Mouse (Mus musculus) limb, embryonic 10.5 days (tissue): ENCODE data around the gene Cyb561d2. TPM values are rescaled to one million over a fixed set of nuclear protein-coding genes. Genes with fewer than 3 reads are reported as not detected.
A peak's percentile ranks its signal among the peaks of the same experiment; 100 is the strongest.

ENCODE experiments used
- DNase-seq: peaks from one replicate; pipeline ENCODE4 v3.0.0-alpha.2; 2017; ENCODE audit warnings: low spot score
- H3K27ac ChIP-seq: fragments of 300-500 bp; sonication (generic); 2 replicates; pipeline ENCODE4 v1.5.1; 2016; ENCODE audit warnings: mild to moderate bottlenecking
- H3K27me3 ChIP-seq: fragments of 300-500 bp; sonication (generic); 2 replicates; pipeline ENCODE4 v1.6.1; 2016; ENCODE audit warnings: low read depth, mild to moderate bottlenecking; ENCODE audit not compliant: poor library complexity, severe bottlenecking
- H3K36me3 ChIP-seq: fragments of 300-500 bp; sonication (generic); 2 replicates; pipeline ENCODE4 v1.6.1; 2016; ENCODE audit warnings: mild to moderate bottlenecking, moderate library complexity
- H3K4me1 ChIP-seq: fragments of 300-500 bp; sonication (generic); 2 replicates; pipeline ENCODE4 v1.6.1; 2016
- H3K4me3 ChIP-seq: fragments of 300-500 bp; sonication (generic); 2 replicates; pipeline ENCODE4 v1.5.1; 2016; ENCODE audit warnings: mild to moderate bottlenecking, moderate library complexity
- H3K9me3 ChIP-seq: fragments of 300-500 bp; sonication (generic); replicated peaks from 2 replicates; pipeline ENCODE4 v1.6.1; 2016; ENCODE audit warnings: mild to moderate bottlenecking
- WGBS: fragments of 180-500 bp; shearing (Covaris S2); methylation state at CpG from one replicate; pipeline ENCODE4 v1.1.7; 2016; 5-methylcytosine and 5-hydroxymethylcytosine counted together
- polyA plus RNA-seq: library from polyadenylated mRNA; unstranded; fragments of >200 nt; fragmentation: Nextera tagmentation; extraction: Ambion mirVana; gene quantifications from 2 replicates; pipeline ENCODE4 v1.2.1, GENCODE M21; 2016

Cyb561d2 gene
- 13.2 and 15.8 TPM in 2 replicates for polyA plus RNA-seq

- DNase-seq, result peak; percentile 96
- H3K4me1 ChIP-seq, result peaks cover 48% of the 10 kb centered on the region
- H3K27ac ChIP-seq, result peak within 1 kb of the TSS; percentile 75
- H3K9me3 ChIP-seq, result no peaks in the 10 kb centered on the region
- peak within 1 kb of the TSS; percentile 68 for H3K4me3 ChIP-seq
- under 1% methylated on average over 46 of the region's 46 CpGs for WGBS
- H3K27me3 ChIP-seq, result no peaks in the 10 kb centered on the region
- peaks cover 60% of the 10 kb centered on the region for H3K36me3 ChIP-seq
These were observed at the start of gene Cyb561d2, which contains the start of gene Nprl2 for GRCm38 (mm10) chr9:107541474-107542351. Gene Cyb561d2, minus strand, starts transcription at chr9:107542193. Gene Nprl2, plus strand, starts transcription at chr9:107542226.

GRCm38 (mm10) chr9:107590773-107591060 is 48.7 kb upstream of the Cyb561d2 start:
- Histone ChIP-seq H3K4me1 (peaks cover 39% of the 10 kb centered on the region), H3K9me3 (no peaks in the 10 kb centered on the region), H3K36me3 (peaks cover 62% of the 10 kb centered on the region), H3K4me3 (no peak overlapping the region), H3K27ac (no peak overlapping the region), H3K27me3 (no peaks in the 10 kb centered on the region)
- no peak for DNase-seq
- WGBS, result 98% methylated on average over 6 of the region's 6 CpGs

- no peak overlapping the region for H3K4me3 ChIP-seq
- no peak overlapping the region for H3K27ac ChIP-seq
- DNase-seq, result no peak
- 89% methylated on average over 25 of the region's 25 CpGs for WGBS
- H3K9me3 ChIP-seq, result no peaks in the 10 kb centered on the region
- H3K4me1 ChIP-seq, result peaks cover 39% of the 10 kb centered on the region
- peaks cover 62% of the 10 kb centered on the region for H3K36me3 ChIP-seq
- no peaks in the 10 kb centered on the region for H3K27me3 ChIP-seq
These were observed 48.2 kb upstream of the Cyb561d2 start for GRCm38 (mm10) chr9:107590058-107590772.

GRCm38 (mm10) chr9:107587833-107588639 is 46.0 kb upstream of the Cyb561d2 start:
- peaks cover 26% of the 10 kb centered on the region for H3K4me1 ChIP-seq
- peak overlapping the region; percentile 80 for H3K27ac ChIP-seq
- H3K36me3 ChIP-seq, result peaks cover 59% of the 10 kb centered on the region
- no peaks in the 10 kb centered on the region for H3K27me3 ChIP-seq
- H3K9me3 ChIP-seq, result no peaks in the 10 kb centered on the region
- peak overlapping the region; percentile 70 for H3K4me3 ChIP-seq
- DNase-seq, result no peak
- 5% methylated on average over 33 of the region's 33 CpGs for WGBS

- peak; percentile 91 for DNase-seq
- peaks cover 25% of the 10 kb centered on the region for H3K4me1 ChIP-seq
- 15% methylated on average over 46 of the region's 46 CpGs for WGBS
These were observed 45.2 kb upstream of the Cyb561d2 start, which contains the start of gene Ifrd2 for GRCm38 (mm10) chr9:107586974-107587832. Gene Ifrd2, plus strand, starts transcription at chr9:107587642.

GRCm38 (mm10) chr9:107586504-107586903 is 44.5 kb upstream of the Cyb561d2 start:
- Histone ChIP-seq H3K27ac (peak overlapping the region; percentile 38; the same call in 1 of the 2 replicates), H3K36me3 (peaks cover 49% of the 10 kb centered on the region), H3K9me3 (no peaks in the 10 kb centered on the region), H3K27me3 (no peaks in the 10 kb centered on the region), H3K4me3 (no peak overlapping the region), H3K4me1 (peaks cover 30% of the 10 kb centered on the region)
- no peak for DNase-seq
- WGBS, result 89% methylated on average over 5 of the region's 5 CpGs

More at GRCm38 (mm10) chr9:107586974-107587832, 45.2 kb upstream of the Cyb561d2 start, which contains the start of gene Ifrd2:
- Histone ChIP-seq H3K9me3 (no peaks in the 10 kb centered on the region), H3K36me3 (peaks cover 56% of the 10 kb centered on the region), H3K27me3 (no peaks in the 10 kb centered on the region), H3K27ac (peak within 1 kb of the TSS; percentile 80), H3K4me3 (peak within 1 kb of the TSS; percentile 70)

- H3K4me1 ChIP-seq, result peaks cover 48% of the 10 kb centered on the region
- no peaks in the 10 kb centered on the region for H3K27me3 ChIP-seq
- H3K36me3 ChIP-seq, result peaks cover 33% of the 10 kb centered on the region
- WGBS, result 95% methylated on average over 14 of the region's 14 CpGs
- no peaks in the 10 kb centered on the region for H3K9me3 ChIP-seq
- H3K27ac ChIP-seq, result no peak overlapping the region
- no peak overlapping the region for H3K4me3 ChIP-seq
- DNase-seq, result no peak
These were observed 41.2 kb upstream of the Cyb561d2 start for GRCm38 (mm10) chr9:107583174-107583573.

- no peak for DNase-seq
- peaks cover 35% of the 10 kb centered on the region for H3K36me3 ChIP-seq
- peaks cover 48% of the 10 kb centered on the region for H3K4me1 ChIP-seq
- 91% methylated on average over 7 of the region's 7 CpGs for WGBS
- H3K4me3 ChIP-seq, result 0 out of 2 replicates have a peak overlapping the region, but pooled peaks have one; percentile 2
- no peaks in the 10 kb centered on the region for H3K9me3 ChIP-seq
- no peaks in the 10 kb centered on the region for H3K27me3 ChIP-seq
- no peak overlapping the region for H3K27ac ChIP-seq
These were observed 40.6 kb upstream of the Cyb561d2 start for GRCm38 (mm10) chr9:107582509-107583062.

- H3K27ac ChIP-seq, result peak overlapping the region; percentile 89
- H3K4me1 ChIP-seq, result peaks cover 57% of the 10 kb centered on the region
- peaks cover 35% of the 10 kb centered on the region for H3K36me3 ChIP-seq
- peak overlapping the region; percentile 61 for H3K4me3 ChIP-seq
- WGBS, result 80% methylated on average over 4 of the region's 4 CpGs
- H3K27me3 ChIP-seq, result no peaks in the 10 kb centered on the region
- no peak for DNase-seq
- no peaks in the 10 kb centered on the region for H3K9me3 ChIP-seq
These were observed 39.6 kb upstream of the Cyb561d2 start for GRCm38 (mm10) chr9:107581584-107581983.

GRCm38 (mm10) chr9:107580501-107581317 is 38.7 kb upstream of the Cyb561d2 start, which contains the start of gene Hyal3:
Gene Hyal3, plus strand, starts transcription at chr9:107580818.
- Histone ChIP-seq H3K27me3 (no peaks in the 10 kb centered on the region), H3K27ac (peak within 1 kb of the TSS; percentile 89), H3K9me3 (no peaks in the 10 kb centered on the region), H3K4me1 (peaks cover 60% of the 10 kb centered on the region), H3K36me3 (peaks cover 35% of the 10 kb centered on the region), H3K4me3 (peak within 1 kb of the TSS; percentile 61)
- under 1% methylated on average over 32 of the region's 32 CpGs for WGBS
- peak; percentile 78 for DNase-seq
